Mouse (Mus musculus) neutrophil, adult 5-6 weeks (primary cell): ENCODE measurements around the gene March6. TPM values are rescaled to one million over a fixed set of nuclear protein-coding genes. Genes with fewer than 3 reads are reported as not detected.
A peak's percentile ranks its signal among the peaks of the same experiment; 100 is the strongest.

Experiments used
- ATAC-seq: fragments of 151-379, 151-347 bp; 2 replicates; pipeline ENCODE4 v1.8.0; 2017; ENCODE audit warnings: mild to moderate bottlenecking, moderate TSS enrichment; ENCODE audit not compliant: insufficient number of reproducible peaks, poor library complexity, low FRiP score, severe bottlenecking; ENCODE audit errors: extremely low read depth
- total RNA-seq: library from RNA; stranded (forward); fragments of 200-1000 nt; gene quantifications from 2 replicates; pipeline ENCODE4 v1.2.3, GENCODE M21; 2017

Gene March6
- total RNA-seq, 1 experiment from 2014 or later = 57.4 TPM

DNA sequence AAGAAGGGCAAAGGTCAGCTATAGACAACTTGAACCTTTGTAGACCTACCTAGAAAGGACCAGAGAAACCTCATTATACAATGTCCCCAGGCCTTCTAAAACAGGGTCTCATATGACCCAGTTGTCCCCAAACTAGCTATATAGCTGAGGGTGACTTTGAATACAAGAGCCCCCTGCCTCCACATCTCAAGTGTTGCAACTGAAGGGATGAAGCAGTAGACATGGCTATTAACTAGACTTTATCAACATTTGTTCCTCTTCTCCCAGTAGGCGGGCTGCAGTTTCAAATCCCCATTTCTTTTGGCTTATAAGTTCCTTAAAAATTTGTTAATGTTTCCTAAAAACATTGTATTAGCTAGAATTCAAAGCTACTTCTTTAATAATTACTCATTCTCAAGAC is 64.1 kb downstream of the March6 start:
- ATAC-seq = no peak

DNA sequence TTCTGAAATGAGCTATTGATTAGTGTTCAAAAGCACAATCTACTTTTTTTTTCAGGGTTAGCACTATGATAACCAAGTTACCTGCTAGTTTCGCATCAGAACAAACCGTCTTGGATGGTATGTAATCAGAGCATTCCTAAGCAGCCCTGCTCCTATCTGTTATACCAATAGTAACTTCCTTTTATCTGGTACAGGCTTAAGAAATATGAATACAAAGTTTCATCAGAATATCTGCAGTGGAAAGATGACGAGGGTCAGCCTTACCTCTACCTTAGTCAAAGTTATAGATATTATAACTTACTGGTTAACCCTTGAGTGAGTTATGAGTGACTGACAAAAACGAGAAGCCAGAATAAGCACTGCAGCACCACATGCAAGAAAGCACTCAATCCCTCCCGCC is 64.6 kb downstream of the March6 start:
- ATAC-seq = no peak

GRCm38 (mm10) chr15:31465806-31466205 is 65.0 kb downstream of the March6 start:
- ATAC-seq = no peak

- no peak for ATAC-seq
Observed at GRCm38 (mm10) chr15:31460571-31460970, 70.3 kb downstream of the March6 start.

- ATAC-seq = no peak
Observed at GRCm38 (mm10) chr15:31458081-31458480, 72.8 kb downstream of the March6 start.

GRCm38 (mm10) chr15:31456381-31456780 is 74.5 kb downstream of the March6 start:
- ATAC-seq = no peak

GRCm38 (mm10) chr15:31454861-31455295 is 76.0 kb downstream of the March6 start:
- ATAC-seq = no peak

DNA sequence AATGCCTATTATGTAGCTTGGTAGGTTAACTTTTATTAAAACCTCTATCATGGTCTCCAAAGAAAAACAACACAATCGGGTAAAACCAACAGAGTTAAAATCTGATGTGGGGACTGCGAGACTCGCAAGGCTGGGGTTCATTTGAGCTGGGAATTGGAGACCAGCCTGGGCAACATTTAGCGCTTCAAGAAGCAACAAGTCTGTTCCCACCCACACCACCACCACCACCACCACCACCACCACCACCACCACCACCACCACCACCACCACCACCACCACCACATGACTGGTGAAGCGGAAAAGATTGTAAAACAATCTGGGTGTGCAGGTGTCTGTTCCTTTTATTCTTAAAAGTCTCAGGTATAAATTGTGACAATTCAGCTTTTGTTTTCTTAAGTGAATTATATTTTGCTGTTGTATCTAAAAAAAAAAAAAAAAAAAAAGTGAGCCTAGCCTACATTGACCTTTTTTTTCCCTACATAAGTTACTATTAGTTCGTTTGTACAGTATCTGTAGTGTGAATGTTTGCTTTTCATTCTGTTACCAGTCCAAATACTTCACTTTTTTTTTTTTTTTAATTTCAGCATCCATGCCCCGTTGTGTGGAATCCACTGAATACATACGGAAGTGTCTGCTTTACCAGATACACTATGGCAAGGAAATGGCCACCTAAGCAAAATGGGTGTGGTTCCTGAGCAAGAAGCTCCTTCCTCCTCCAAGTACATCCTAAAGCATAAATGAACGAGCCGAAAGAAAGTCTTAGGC is 76.6 kb downstream of the March6 start:
- ATAC-seq = no peak

- ATAC-seq = peak; percentile 72
Observed at GRCm38 (mm10) chr15:31453098-31453916, 77.5 kb downstream of the March6 start, which contains the start of gene Ropn1l. Gene Ropn1l (minus strand): TSS chr15:31453737.

- ATAC-seq = no peak
Observed at GRCm38 (mm10) chr15:31452336-31453097, 78.3 kb downstream of the March6 start.

- ATAC-seq = no peak
Observed at GRCm38 (mm10) chr15:31449772-31450171, 81.1 kb downstream of the March6 start.

DNA sequence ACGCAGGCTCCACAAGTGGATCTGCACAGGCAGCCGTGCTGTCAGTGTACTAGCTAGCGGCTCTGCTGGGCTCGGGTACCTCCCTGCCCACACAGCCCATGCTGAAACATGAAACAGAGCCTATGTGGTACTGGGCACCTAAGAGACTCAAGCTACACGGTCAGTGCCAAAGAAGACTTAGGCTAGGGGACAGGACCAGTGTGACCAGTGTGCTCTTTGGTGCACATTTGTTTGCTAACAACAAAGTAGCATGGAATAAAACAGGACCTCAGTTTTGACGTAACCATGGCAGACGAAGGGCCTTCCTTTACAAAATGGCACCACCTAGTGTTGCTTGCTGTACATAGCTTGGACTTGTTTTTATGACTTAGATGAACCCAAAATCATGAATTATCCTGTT is 83.7 kb downstream of the March6 start:
- ATAC-seq = peak; percentile 68

GRCm38 (mm10) chr15:31442698-31443097 is 88.2 kb downstream of the March6 start:
- no peak for ATAC-seq

DNA sequence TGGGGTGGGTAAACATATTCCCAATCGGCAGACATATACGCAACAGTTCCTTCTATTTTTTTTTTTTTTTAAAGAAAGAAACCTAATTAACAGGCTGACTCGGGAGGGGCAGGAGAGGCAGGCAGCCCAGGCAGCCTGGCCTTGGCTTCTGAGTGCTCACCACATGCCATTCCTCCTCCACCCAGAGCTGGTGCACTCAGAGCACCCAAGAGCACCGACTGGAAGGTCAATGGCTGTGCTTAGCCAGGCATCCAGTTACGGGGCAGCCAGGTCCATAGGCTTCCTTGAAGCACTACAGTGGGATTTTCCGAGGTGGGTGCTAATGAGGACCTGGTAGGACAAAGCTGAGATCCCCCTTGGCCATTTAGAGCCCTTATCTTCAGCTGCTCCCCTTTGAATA is 88.9 kb downstream of the March6 start:
- no peak for ATAC-seq

GRCm38 (mm10) chr15:31436811-31437210 is 94.0 kb downstream of the March6 start:
- ATAC-seq = no peak

- ATAC-seq = no peak
Observed at GRCm38 (mm10) chr15:31436083-31436482, 94.8 kb downstream of the March6 start.

DNA sequence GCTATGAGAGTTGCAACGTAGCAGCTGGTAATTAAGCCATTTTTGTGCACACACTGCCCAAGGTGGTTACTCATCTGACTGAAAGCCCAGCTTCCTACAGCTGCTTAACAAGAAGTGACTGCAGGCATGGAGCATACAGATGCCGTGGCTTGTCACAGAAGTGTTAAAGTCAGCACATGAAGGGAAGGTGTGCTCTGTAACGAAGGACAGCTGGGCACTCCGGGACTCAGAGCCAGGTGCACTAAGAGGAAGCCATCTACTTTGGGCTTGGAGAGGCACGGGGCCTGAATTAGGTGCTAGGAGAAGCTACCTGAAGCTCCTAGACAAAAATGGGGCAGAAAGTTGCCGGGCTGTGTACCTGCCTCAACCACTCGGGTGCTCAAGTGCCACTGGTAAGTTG is 97.1 kb downstream of the March6 start:
- ATAC-seq = no peak

DNA sequence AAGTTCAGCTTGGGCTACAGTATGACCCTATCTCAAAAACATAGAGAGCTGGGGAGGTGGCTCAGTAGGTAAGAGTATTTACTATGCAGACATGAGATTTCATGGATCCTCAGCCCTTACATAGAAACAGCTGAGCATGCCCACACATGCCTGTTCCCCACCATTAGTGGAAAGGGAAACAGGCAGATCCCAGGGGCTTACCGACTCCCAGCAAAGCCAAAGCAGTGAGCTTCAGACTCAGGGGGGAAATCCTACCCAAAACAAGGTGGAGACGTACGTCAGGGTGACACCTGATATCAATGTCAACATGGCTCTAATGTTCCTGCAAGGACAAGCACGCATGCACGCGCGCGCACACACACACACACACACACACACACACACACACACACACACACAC is 99.0 kb downstream of the March6 start:
- ATAC-seq = no peak

DNA sequence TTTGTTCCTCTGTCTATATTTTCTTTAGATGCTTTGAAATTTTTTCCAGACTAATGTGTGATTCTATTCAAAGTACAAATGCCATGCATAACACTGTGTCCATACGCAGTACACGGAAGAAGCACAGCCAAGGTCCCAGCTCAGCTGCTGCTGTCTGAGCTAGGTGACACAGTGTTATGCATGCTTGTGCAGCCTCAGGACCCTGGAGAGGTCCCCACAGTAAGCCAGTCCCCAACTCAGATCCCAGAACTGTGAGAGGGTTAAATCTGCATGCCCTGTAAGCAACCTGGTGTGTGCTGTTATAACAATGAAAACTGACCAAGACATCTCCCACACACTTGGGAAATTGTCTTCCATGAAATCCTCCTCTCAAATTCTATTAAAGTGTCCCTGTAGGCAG is 100.8 kb downstream of the March6 start:
- ATAC-seq = no peak
